ENCODE assay signal across 9 mouse cellular contexts in genomic region chr7:128705735-128706134, GRCm38 (mm10). TPM values are rescaled to one million over a fixed set of nuclear protein-coding genes. Genes with fewer than 3 reads are reported as not detected.
DNase-seq lines count a peak whose midpoint lies in the region; ATAC-seq and TF ChIP-seq lines count a peak whose summit lies in the region.
"Had no signal": no experiment of that assay in that cellular context is flagged by ENCODE, and none has a peak within 500 bp of the region (broad histone marks: within the 10 kb centered on the region; RNA-seq: fewer than 3 reads in every experiment).

No protein-coding gene starts in this region.

- no peaks in the 10 kb centered on the region for H3K4me1 ChIP-seq in forebrain, embryonic 15.5 days
- no peaks in the 10 kb centered on the region for H3K4me1 ChIP-seq in lung, embryonic 14.5 days (ENCODE audit: insufficient read depth)

- no peak overlapping the region for H3K4me2 ChIP-seq in forebrain, embryonic 15.5 days (replicated peaks)
- no peak overlapping the region for H3K4me2 ChIP-seq in lung, embryonic 14.5 days

- H3K9ac ChIP-seq in forebrain, embryonic 15.5 days (replicated peaks), result no peak overlapping the region
- no peak overlapping the region for H3K9ac ChIP-seq in lung, embryonic 14.5 days

- no peaks in the 10 kb centered on the region for H3K9me3 ChIP-seq in forebrain, embryonic 15.5 days
- H3K9me3 ChIP-seq in lung, embryonic 14.5 days (ENCODE audit: low read depth, low read length), result no peaks in the 10 kb centered on the region

- H3K27me3 ChIP-seq in forebrain, embryonic 15.5 days, result no peaks in the 10 kb centered on the region
- no peaks in the 10 kb centered on the region for H3K27me3 ChIP-seq in lung, embryonic 14.5 days (ENCODE audit: insufficient read depth, low read length)

- intact Hi-C loops in heart, postnatal 25 days (cut with DNase I), result loop anchor here (5.0 to 10.0 kb wide), 2 partner anchors 348 to 401 kb away; no protein-coding TSS in a partner anchor

- peak; percentile 73 for ATAC-seq in forebrain, embryonic 15.5 days (replicated peaks)
- ATAC-seq in lung, embryonic 14.5 days (ENCODE audit: insufficient read depth), result peak; percentile 87

- no peak overlapping the region for H3K27ac ChIP-seq in forebrain, embryonic 15.5 days (replicated peaks)
- H3K27ac ChIP-seq in layer of hippocampus, adult 2 months, result no peak overlapping the region
- H3K27ac ChIP-seq in lung, embryonic 14.5 days (ENCODE audit: low read depth), result no peak overlapping the region
- H3K27ac ChIP-seq: macrophage had no signal

- WGBS in forebrain, embryonic 15.5 days, result 31% methylated on average over 4 of the region's 4 CpGs
- WGBS in lung, embryonic 14.5 days, result 26% methylated on average over 4 of the region's 4 CpGs

- peak; percentile 100 for TF ChIP-seq CTCF in layer of hippocampus, adult 2 months (conservative IDR thresholded peaks at IDR 0.05)
- TF ChIP-seq CTCF in lung, embryonic 14.5 days (IDR thresholded peaks at IDR 0.05; ENCODE audit: low read depth), result peak; percentile 98

- peak; percentile 28 for DNase-seq in MEL-GATA-1-ER (ENCODE audit: extremely low read depth, low read depth)
- DNase-seq in cerebellum, adult 11-12 months, result peak; percentile 59
- DNase-seq in heart, postnatal 25 days (ENCODE audit: low spot score), result peak; percentile 24
- DNase-seq in layer of hippocampus, adult 2 months (ENCODE audit: low spot score in 2 of 2), result peak; percentile 61 to 79
- peak; percentile 88 for DNase-seq in lung, embryonic 14.5 days
- peak; percentile 38 for DNase-seq in ovary, postnatal 10 days (ENCODE audit: low spot score)
- DNase-seq in thymus, postnatal 0 days (ENCODE audit: low spot score), result peak; percentile 67

- H3K36me3 ChIP-seq in forebrain, embryonic 15.5 days, result peaks cover 85% of the 10 kb centered on the region
- H3K36me3 ChIP-seq in lung, embryonic 14.5 days (ENCODE audit: insufficient read depth), result peaks cover 95% of the 10 kb centered on the region

- no peak overlapping the region for H3K4me3 ChIP-seq in forebrain, embryonic 15.5 days
- H3K4me3 ChIP-seq in layer of hippocampus, adult 2 months, result no peak overlapping the region
- no peak overlapping the region for H3K4me3 ChIP-seq in lung, embryonic 14.5 days (ENCODE audit: low read depth, low read length)

RNA-seq across cellular contexts. Expression of gene Mcmbp, which starts 34.6 kb away (rescaled TPM):
- 61.0 and 61.5 TPM in 2 replicates for polyA plus RNA-seq in forebrain, embryonic 15.5 days (2015; fragmentation: Nextera tagmentation; extraction: Ambion mirVana)
- total RNA-seq in heart, postnatal 25 days (2021), result 10 to 100 TPM; 24.4 to 27.5 TPM
- 10 to 100 TPM; 25.0 to 31.2 TPM for total RNA-seq in layer of hippocampus, adult 2 months (2021)
- 81.1 and 82.5 TPM in 2 replicates for polyA plus RNA-seq in lung, embryonic 14.5 days (2014; fragmentation: Nextera tagmentation; extraction: Ambion mirVana)
- 62.9 and 66.5 TPM in 2 replicates for polyA plus RNA-seq in thymus, postnatal 0 days (2015; fragmentation: Nextera tagmentation; extraction: Ambion mirVana)

RNA-seq across cellular contexts. Expression of gene Sec23ip, which starts 39.0 kb away (rescaled TPM):
- polyA plus RNA-seq in forebrain, embryonic 15.5 days (2015; fragmentation: Nextera tagmentation; extraction: Ambion mirVana), result 35.8 and 35.9 TPM in 2 replicates
- total RNA-seq in heart, postnatal 25 days (2021), result 10 to 100 TPM; 27.2 to 28.7 TPM
- 10 to 100 TPM; 46.9 to 59.3 TPM for total RNA-seq in layer of hippocampus, adult 2 months (2021)
- 41.0 and 43.0 TPM in 2 replicates for polyA plus RNA-seq in lung, embryonic 14.5 days (2014; fragmentation: Nextera tagmentation; extraction: Ambion mirVana)
- 30.5 and 30.8 TPM in 2 replicates for polyA plus RNA-seq in thymus, postnatal 0 days (2015; fragmentation: Nextera tagmentation; extraction: Ambion mirVana)

Comparison
In these comparisons a context has a peak if more than half of its experiments do, and no peak if none do; other contexts are left out.
1. DNase-seq: peak in every context shown above with its lines; median percentile 88 in lung, embryonic 14.5 days; 70 in layer of hippocampus, adult 2 months; 67 in thymus, postnatal 0 days; 59 in cerebellum, adult 11-12 months; 38 in ovary, postnatal 10 days; 28 in MEL-GATA-1-ER; 24 in heart, postnatal 25 days.